ENCODE assay signal across 9 mouse cellular contexts in genomic region chr11:72086251-72087046, GRCm38 (mm10). TPM values are rescaled to one million over a fixed set of nuclear protein-coding genes. Genes with fewer than 3 reads are reported as not detected.
DNase-seq lines count a peak whose midpoint lies in the region; ATAC-seq and TF ChIP-seq lines count a peak whose summit lies in the region.
"Had no signal": no experiment of that assay in that cellular context is flagged by ENCODE, and none has a peak within 500 bp of the region (broad histone marks: within the 10 kb centered on the region; RNA-seq: fewer than 3 reads in every experiment).

No protein-coding gene starts in this region.

- H3K9me3 ChIP-seq in kidney, postnatal 0 days (replicated peaks; ENCODE audit: low read length): no peaks in the 10 kb centered on the region
- no peaks in the 10 kb centered on the region for H3K9me3 ChIP-seq in kidney, embryonic 16.5 days (ENCODE audit: low read length)
- no peaks in the 10 kb centered on the region for H3K9me3 ChIP-seq in neural tube, embryonic 12.5 days

- H3K9ac ChIP-seq in kidney, postnatal 0 days (ENCODE audit: low read depth, low read length): no peak overlapping the region
- H3K9ac ChIP-seq in kidney, embryonic 16.5 days (replicated peaks; ENCODE audit: low read length): no peak overlapping the region
- H3K9ac ChIP-seq in neural tube, embryonic 12.5 days: no peak overlapping the region

- H3K4me3 ChIP-seq in kidney, postnatal 0 days (replicated peaks; ENCODE audit: low read depth, low read length): no peak overlapping the region
- H3K4me3 ChIP-seq in kidney, embryonic 16.5 days (ENCODE audit: low read length): no peak overlapping the region
- no peak overlapping the region for H3K4me3 ChIP-seq in neural tube, embryonic 12.5 days

- no peak overlapping the region for H3K4me2 ChIP-seq in kidney, postnatal 0 days (ENCODE audit: low read length)
- H3K4me2 ChIP-seq in kidney, embryonic 16.5 days (replicated peaks; ENCODE audit: low read depth, low read length): no peak overlapping the region
- no peak overlapping the region for H3K4me2 ChIP-seq in neural tube, embryonic 12.5 days (replicated peaks)

- DNase-seq in kidney, postnatal 0 days (ENCODE audit: low spot score): peak; percentile 53
- peak; percentile 62 to 85 for DNase-seq in frontal cortex, postnatal 36 days (ENCODE audit: low spot score in 2 of 2)
- DNase-seq in layer of hippocampus, adult 9-11 months: peak; percentile 75
- DNase-seq in adrenal gland, postnatal 14 days: no peak
- DNase-seq in liver: no peak
- DNase-seq in ovary, postnatal 14 days (ENCODE audit: low spot score): no peak

- no peak for ATAC-seq in kidney, postnatal 0 days (replicated peaks; ENCODE audit: low FRiP score, low read depth)
- ATAC-seq in kidney, embryonic 16.5 days (ENCODE audit: low FRiP score, low TSS enrichment): no peak
- ATAC-seq in neural tube, embryonic 12.5 days (ENCODE audit: low FRiP score, low read depth): no peak; the same call in 1 of the 2 replicates

- H3K27ac ChIP-seq in kidney, postnatal 0 days: no peak overlapping the region
- no peak overlapping the region for H3K27ac ChIP-seq in kidney, embryonic 16.5 days (ENCODE audit: low read length)
- H3K27ac ChIP-seq in neural tube, embryonic 12.5 days: peak overlapping the region; percentile 48; the same call in 1 of the 2 replicates

- no peaks in the 10 kb centered on the region for H3K36me3 ChIP-seq in kidney, postnatal 0 days (ENCODE audit: insufficient read depth, low read length)
- H3K36me3 ChIP-seq in kidney, embryonic 16.5 days (ENCODE audit: insufficient read depth, low read length): no peaks in the 10 kb centered on the region
- H3K36me3 ChIP-seq in neural tube, embryonic 12.5 days: no peaks in the 10 kb centered on the region

- TF ChIP-seq CTCF in kidney, postnatal 0 days (IDR thresholded peaks at IDR 0.05; ENCODE audit: low read depth): no peak

- 31% methylated on average over 11 of the region's 11 CpGs for WGBS in kidney, postnatal 0 days
- WGBS in kidney, embryonic 16.5 days: 34% methylated on average over 11 of the region's 11 CpGs
- WGBS in neural tube, embryonic 12.5 days: 41% methylated on average over 11 of the region's 11 CpGs

- no peaks in the 10 kb centered on the region for H3K27me3 ChIP-seq in kidney, postnatal 0 days (ENCODE audit: insufficient read depth, low read length)
- no peaks in the 10 kb centered on the region for H3K27me3 ChIP-seq in kidney, embryonic 16.5 days (ENCODE audit: insufficient read depth, low read length)
- no peaks in the 10 kb centered on the region for H3K27me3 ChIP-seq in neural tube, embryonic 12.5 days (replicated peaks)

- H3K4me1 ChIP-seq in kidney, postnatal 0 days (replicated peaks; ENCODE audit: insufficient read depth, low read length): no peaks in the 10 kb centered on the region; the same call in 1 of the 2 replicates
- no peaks in the 10 kb centered on the region; the same call in 1 of the 2 replicates for H3K4me1 ChIP-seq in kidney, embryonic 16.5 days (ENCODE audit: insufficient read depth, low read length)
- H3K4me1 ChIP-seq in neural tube, embryonic 12.5 days: peaks cover 18% of the 10 kb centered on the region

RNA-seq across cellular contexts. Expression of gene Pimreg, which starts 44.6 kb away (rescaled TPM):
- 54.8 and 58.1 TPM in 2 replicates for polyA plus RNA-seq in kidney, postnatal 0 days (2015; fragmentation: Nextera tagmentation; extraction: Ambion mirVana)
- 131 and 137 TPM in 2 replicates for polyA plus RNA-seq in kidney, embryonic 16.5 days (2015; fragmentation: Nextera tagmentation; extraction: Ambion mirVana)
- 115 and 116 TPM in 2 replicates for polyA plus RNA-seq in neural tube, embryonic 12.5 days (2016; fragmentation: Nextera tagmentation; extraction: Ambion mirVana)
- total RNA-seq in adrenal gland, postnatal 14 days (2021): 13.2 and 13.4 TPM in 2 replicates
- total RNA-seq: neutrophil, adult 5-6 weeks had no signal

RNA-seq across cellular contexts. Expression of gene Pitpnm3, which starts 49.1 kb away (rescaled TPM):
- polyA plus RNA-seq in kidney, postnatal 0 days (2015; fragmentation: Nextera tagmentation; extraction: Ambion mirVana): 0.42 and 0.45 TPM in 2 replicates
- polyA plus RNA-seq in kidney, embryonic 16.5 days (2015; fragmentation: Nextera tagmentation; extraction: Ambion mirVana): 0.15 and 0.16 TPM in 2 replicates
- polyA plus RNA-seq in neural tube, embryonic 12.5 days (2016; fragmentation: Nextera tagmentation; extraction: Ambion mirVana): 0.50 and 0.60 TPM in 2 replicates
- 0.63 and 1.4 TPM in 2 replicates for total RNA-seq in adrenal gland, postnatal 14 days (2021)
- total RNA-seq: neutrophil, adult 5-6 weeks had no signal

RNA-seq across cellular contexts. Expression of gene Aipl1, which starts 49.1 kb away (rescaled TPM):
- polyA plus RNA-seq in kidney, postnatal 0 days (2015; fragmentation: Nextera tagmentation; extraction: Ambion mirVana): 0.38 and 0.41 TPM in 2 replicates
- polyA plus RNA-seq in kidney, embryonic 16.5 days (2015; fragmentation: Nextera tagmentation; extraction: Ambion mirVana): 0.30 and 0.39 TPM in 2 replicates
- 0.24 and 0.47 TPM in 2 replicates for polyA plus RNA-seq in neural tube, embryonic 12.5 days (2016; fragmentation: Nextera tagmentation; extraction: Ambion mirVana)
- total RNA-seq in adrenal gland, postnatal 14 days (2021): 0.15 and 0.41 TPM in 2 replicates
- total RNA-seq: neutrophil, adult 5-6 weeks had no signal

Comparison
In these comparisons a context has a peak if more than half of its experiments do, and no peak if none do; other contexts are left out.
1. DNase-seq: peak in kidney, postnatal 0 days (single experiment), frontal cortex, postnatal 36 days (2 of 2) and layer of hippocampus, adult 9-11 months (single experiment); none in adrenal gland, postnatal 14 days (single experiment), liver (single experiment) and ovary, postnatal 14 days (single experiment).